Mouse (Mus musculus) right cerebral cortex, postnatal 25 days (tissue): ENCODE results near the gene Tekt2.

Experiments used
- DNase-seq: peaks from one replicate; pipeline ENCODE4 v3.0.0; 2022

The Tekt2 gene

GRCm38 (mm10) chr4:126325281-126325861, at the start of gene Tekt2:
Gene Tekt2, minus strand, starts transcription at chr4:126325688.
- no peak for DNase-seq

GRCm38 (mm10) chr4:126371497-126371896, 46.0 kb upstream of the Tekt2 start:
- peak; percentile 4 for DNase-seq

DNA sequence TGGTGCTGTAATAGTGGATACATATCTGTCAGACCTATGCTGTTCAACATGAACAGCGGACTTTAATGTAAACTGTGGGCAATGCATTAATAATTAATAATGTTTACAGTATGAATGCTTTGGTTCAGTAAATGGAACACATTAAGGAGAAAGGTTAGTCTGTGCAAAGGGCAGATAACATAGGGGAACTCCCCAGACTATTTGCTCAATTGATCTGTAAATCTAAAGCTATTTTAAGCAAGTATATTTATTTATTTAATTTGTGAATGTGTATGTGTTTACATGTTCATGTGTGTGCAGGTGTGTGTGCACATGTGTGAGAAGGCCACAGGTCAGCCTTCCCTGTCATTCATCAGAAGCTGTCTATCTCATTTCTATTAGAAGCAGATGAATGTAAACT, 34.6 kb upstream of the Tekt2 start:
- no peak for DNase-seq

GRCm38 (mm10) chr4:126343451-126343850, 18.0 kb upstream of the Tekt2 start:
- no peak for DNase-seq

DNA sequence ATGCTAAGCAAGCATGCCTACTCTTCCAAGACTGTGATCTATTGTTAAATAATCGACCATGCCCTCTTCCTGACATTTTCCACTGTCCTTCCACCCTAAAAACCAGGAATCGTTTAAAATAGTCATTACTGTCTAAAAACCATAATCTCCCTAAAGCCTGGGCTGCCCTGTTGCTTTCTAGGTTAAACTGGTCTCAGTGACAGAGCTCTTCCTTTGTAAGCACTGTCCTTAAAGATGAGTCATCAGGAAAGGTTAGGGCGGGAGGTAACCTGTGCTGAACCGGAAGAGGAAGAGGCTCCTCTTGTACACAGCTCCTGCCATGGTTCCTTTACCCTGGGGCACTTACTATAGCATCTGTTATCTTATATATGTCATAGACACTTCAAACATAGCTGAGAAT, 14.0 kb upstream of the Tekt2 start:
- DNase-seq: no peak

GRCm38 (mm10) chr4:126332358-126332757, 6.9 kb upstream of the Tekt2 start:
- DNase-seq: no peak

DNA sequence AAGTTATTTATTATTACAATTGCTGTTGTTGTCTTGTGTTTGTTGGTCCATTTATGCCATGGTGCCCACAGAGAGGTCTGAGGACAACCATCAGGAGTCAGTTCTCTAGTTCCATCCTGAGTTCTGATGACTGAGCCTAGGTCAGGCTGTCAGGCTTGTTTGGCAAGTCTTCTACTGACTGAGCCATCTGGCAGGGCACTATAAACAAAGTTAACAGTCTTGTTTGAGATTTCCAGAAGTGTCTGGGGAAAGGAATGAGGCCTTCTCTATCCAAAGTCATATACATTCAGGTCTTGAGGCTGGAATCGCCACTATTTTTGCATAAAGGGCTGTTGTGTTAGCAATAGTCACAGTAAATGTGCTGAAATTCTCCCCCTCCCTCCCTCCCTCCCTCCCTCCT, 6.3 kb upstream of the Tekt2 start:
- DNase-seq: no peak

DNA sequence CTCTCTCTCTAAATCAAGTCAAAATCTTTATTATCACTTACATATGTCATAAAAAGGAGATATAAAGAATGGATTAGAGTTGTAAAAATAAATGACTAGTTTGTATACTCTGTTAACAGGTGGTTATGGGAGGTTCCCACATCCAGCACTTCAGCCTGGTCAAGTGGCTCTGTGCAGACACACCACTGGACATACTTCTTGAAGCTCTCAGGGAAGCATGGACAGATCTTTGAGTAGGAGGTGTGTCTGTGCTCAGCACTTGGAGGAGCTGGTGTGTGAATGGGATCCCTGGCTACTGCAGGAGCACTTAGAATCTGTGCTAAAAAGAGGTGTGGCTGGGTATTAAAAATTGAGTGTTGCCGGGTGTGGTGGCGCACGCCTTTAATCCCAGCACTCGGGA, 4.8 kb upstream of the Tekt2 start:
- DNase-seq: no peak

GRCm38 (mm10) chr4:126326036-126326435, 548 bp upstream of the Tekt2 start:
- DNase-seq: no peak

DNA sequence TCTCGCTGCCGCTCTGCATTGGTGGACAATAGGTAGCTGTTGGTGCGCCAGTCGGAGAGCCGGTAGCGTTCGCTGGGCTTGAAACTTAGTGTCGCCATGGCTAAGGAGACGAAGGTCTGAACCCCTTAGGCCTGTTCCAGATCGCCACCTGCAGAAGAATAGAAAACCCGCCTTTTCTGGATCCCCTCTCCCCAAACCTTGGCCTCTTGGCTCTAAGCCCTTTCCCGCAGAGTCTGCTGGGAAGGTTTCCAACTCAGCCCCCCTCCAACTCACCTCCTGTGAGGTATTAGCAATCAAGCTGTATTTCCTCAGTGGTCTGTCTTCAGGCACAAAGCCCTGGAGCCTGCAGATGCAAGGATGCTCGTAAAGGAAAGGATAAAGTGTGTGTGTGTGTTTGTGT, 627 bp downstream of the Tekt2 start:
- DNase-seq: no peak

DNA sequence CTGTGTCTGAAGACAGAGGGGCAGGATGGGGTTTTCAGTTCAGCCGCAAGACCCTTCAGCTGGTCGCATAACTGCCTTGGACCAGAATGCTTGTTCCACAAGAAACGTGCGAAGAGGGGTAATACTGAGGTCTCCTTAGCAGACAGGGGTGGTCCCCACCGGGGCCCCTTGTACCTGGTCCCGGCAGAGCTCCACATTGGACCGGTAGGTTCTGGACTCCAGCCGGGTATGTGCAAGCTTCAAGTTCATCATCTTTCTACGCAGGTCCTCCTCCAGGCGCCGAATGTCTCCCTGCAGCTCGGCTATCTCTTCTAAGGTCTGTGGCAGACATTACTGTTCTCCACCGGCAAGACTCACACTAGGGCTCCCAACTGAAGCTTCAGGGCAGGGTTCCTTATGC, 2.8 kb downstream of the Tekt2 start:
- DNase-seq: no peak

- no peak for DNase-seq
Measured at GRCm38 (mm10) chr4:126321854-126322511, 3.5 kb downstream of the Tekt2 start.

DNA sequence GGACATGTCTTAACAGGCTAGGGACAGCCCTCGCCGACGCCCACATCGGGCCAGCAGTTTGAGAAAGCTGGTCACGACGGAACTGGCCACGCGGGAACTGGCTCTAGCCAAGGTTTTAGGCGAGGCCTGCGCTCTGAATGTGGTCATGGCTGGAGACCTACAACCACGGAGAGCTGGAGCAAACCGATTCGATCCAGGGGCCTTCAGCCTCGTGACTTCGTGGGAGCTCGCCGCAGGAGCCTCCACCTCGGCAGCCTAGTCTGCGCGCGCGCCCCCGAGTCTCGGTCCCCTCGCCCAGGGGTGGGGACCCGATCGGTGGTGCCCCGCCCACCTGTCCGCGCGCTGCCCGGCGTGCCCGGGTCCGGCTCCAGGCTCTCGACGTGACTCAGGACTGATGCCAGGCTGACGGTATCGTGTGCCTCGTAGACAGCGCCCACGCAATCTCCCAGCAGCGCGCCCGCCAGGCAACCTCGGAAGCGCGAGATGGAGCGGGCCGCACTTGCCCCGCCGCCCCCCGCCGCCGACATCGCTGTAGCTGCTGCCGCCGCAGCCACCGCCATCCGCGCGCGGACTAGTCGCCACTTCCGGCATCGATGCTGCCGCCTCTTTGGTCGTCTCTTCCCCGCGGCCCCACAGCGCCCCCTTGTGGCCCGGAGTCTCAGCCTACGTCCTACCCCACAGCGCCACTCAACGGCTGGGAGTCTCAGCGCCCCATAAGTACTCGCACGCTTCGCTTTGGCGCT, 4.2 kb downstream of the Tekt2 start, which contains the start of gene Adprhl2:
Adprhl2 (minus strand) TSS at position 593 of the 743 bp plus-strand sequence.
- DNase-seq: peak; percentile 97

GRCm38 (mm10) chr4:126319806-126320205, 5.7 kb downstream of the Tekt2 start:
- DNase-seq: no peak

- DNase-seq: no peak
Measured at GRCm38 (mm10) chr4:126316443-126317040, 8.9 kb downstream of the Tekt2 start.

- DNase-seq: no peak
Measured at GRCm38 (mm10) chr4:126315931-126316330, 9.6 kb downstream of the Tekt2 start.

DNA sequence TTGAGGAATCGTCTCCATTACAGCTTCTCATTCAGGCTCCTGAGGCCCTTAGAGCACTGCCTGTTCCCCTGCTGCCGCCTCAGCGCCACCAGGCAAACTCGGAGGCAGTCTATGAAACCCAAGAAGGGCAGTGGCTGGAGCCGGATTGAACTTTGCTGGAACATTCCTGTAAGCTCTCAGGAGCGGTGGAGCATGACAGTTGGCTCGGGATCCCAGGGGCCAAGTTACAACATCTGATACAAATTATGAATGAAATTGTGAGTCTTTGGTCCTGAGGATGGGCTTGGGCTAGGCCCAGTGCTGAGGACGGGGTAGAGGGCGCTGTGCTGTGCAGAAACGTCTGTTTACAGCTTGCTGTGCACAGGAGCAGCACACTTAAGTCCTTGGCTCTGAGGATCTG, 11.1 kb downstream of the Tekt2 start:
- no peak for DNase-seq

DNA sequence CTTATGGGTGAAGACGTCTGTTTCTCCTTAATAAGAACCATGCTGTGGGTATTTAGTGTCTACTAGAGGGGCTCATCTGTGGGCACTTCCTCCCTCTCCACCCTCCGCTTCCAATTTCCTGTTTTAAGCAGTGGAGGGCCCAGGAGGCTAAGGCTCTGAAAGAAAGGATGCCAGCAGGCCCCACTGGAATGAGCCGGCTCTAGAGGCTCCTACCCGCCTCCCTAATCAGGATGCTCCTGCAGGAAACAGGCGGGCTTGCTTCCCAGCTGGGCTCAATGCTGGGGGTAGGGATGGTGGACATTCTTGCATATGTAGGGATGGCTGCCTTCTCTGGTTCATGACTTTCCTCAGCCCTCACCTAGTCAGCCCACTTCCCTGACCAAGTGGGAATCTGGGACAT, 12.3 kb downstream of the Tekt2 start:
- DNase-seq: no peak

GRCm38 (mm10) chr4:126311566-126312200, 13.8 kb downstream of the Tekt2 start:
- no peak for DNase-seq

DNA sequence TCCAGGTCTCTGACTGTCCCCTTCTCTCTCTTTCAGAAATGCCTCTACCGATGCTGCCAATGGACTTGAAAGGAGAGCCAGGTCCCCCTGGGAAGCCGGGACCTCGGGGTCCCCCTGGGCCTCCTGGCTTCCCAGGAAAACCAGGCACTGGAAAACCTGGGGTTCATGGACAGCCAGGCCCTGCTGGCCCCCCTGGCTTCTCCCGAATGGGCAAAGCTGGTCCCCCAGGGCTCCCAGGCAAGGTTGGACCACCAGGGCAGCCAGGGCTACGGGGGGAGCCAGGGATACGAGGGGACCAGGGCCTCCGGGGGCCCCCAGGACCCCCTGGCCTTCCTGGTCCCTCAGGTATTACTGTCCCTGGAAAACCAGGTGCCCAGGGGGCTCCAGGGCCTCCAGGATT, 15.1 kb downstream of the Tekt2 start:
- DNase-seq: no peak

DNA sequence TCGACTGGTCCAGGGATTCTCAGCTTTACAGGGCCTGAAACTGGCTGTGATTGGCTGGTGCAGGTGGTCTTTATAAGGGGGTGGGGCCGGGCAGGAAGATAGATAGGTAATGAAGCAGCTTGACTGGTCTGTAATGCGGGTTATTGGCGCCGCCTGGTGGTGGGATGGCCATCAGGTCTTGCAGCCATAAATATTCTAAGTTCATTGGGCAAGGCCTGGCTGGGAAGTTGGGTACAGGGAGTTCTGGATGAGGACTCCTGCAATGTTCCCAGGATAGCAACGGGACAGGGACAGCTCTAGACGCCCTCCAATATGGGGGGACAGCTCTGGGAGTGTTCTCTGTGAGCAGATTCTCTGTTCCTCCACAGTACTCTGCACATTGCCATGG, 15.6 kb downstream of the Tekt2 start:
- peak; percentile 66 for DNase-seq

- DNase-seq: no peak
Measured at GRCm38 (mm10) chr4:126309211-126309921, 16.1 kb downstream of the Tekt2 start.

DNA sequence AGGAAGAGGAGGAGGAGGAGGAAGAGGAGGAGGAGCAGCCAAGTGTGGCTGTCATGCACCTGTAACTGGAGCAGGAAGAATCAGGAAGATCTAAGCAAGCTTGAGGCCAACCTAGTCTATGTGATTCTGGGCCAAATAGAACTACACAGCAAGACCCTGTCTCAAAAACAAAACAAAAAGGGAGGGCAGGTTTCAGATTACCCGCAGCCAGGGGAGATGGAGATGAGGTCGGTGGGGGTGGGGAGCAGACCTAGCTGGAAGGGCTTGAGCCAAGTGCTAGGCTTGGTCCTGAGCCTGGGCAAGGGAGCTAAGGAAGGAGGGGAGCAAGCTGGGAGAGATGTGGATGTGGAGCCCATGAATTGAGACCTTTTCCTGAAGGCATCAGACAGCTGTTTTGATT, 18.7 kb downstream of the Tekt2 start:
- no peak for DNase-seq
